Mouse (Mus musculus) liver, adult (tissue): ENCODE data around the gene Ssu2.

Source experiments
- GATA4 ChIP-seq: IDR thresholded peaks from 2 replicates; pipeline ENCODE4 v1.6.1; 2014; ENCODE audit warnings: mild to moderate bottlenecking, low read length; ENCODE audit not compliant: insufficient replicate concordance

Ssu2 gene

DNA sequence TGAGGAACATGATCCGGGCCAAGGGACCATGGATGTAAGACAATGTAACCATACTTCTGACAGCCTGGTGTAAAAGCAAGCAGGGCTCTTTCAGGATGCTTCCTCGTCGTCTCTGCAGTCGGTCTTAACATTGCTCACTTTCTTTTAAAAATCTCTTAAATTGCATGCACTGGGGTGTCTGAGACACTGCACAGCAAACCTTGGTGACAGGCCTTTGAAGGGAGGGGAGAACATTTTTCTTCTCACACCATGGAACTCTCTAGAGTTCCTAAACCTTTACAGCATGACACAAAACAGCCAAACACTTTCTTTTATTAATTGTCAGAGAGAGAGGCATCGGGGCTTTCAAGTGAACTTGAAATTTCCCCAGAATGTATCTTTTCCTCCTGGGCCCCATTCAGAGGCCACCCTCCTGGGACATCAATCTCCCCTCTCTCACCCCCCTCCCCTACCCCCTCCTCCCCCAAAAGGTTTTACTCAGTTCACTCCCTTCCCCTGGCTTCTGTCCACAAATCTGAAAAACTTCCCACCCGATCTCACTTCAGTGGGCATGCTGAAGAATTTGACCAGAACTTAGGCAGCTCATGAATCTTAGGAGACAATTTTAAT, 78.4 kb downstream of the Ssu2 start:
- no peak for TF ChIP-seq GATA4
